Mouse (Mus musculus) heart, embryonic 16.5 days (tissue): ENCODE data around the gene Asxl1. TPM values are rescaled to one million over a fixed set of nuclear protein-coding genes. Genes with fewer than 3 reads are reported as not detected.
A peak's percentile ranks its signal among the peaks of the same experiment; 100 is the strongest.

Experiments
- ATAC-seq: fragments of 200-750 bp; cut with Nextera tagmentation; replicated peaks from 2 replicates; pipeline ENCODE4 v1.8.0; 2017; ENCODE audit warnings: moderate number of reproducible peaks; ENCODE audit not compliant: insufficient read depth, low FRiP score; ENCODE audit errors: extremely low read depth
- H3K27ac ChIP-seq: fragments of 300-500 bp; sonication (generic); 2 replicates; pipeline ENCODE4 v1.5.1; 2014; ENCODE audit warnings: mild to moderate bottlenecking, low read length, control low read depth, moderate library complexity
- H3K27me3 ChIP-seq: fragments of 300-500 bp; sonication (generic); 2 replicates; pipeline ENCODE4 v1.6.1; 2014; ENCODE audit warnings: low read length, mixed read lengths; ENCODE audit not compliant: control insufficient read depth, insufficient read depth
- H3K36me3 ChIP-seq: fragments of 300-500 bp; sonication (generic); 2 replicates; pipeline ENCODE4 v1.6.1; 2014; ENCODE audit not compliant: control insufficient read depth, insufficient read depth
- H3K4me1 ChIP-seq: fragments of 300-500 bp; sonication (generic); 2 replicates; pipeline ENCODE4 v1.6.1; 2014; ENCODE audit warnings: low read length, mixed read lengths; ENCODE audit not compliant: control insufficient read depth, insufficient read depth
- H3K4me2 ChIP-seq: fragments of 300-500 bp; sonication (generic); 2 replicates; pipeline ENCODE4 v1.6.1; 2014; ENCODE audit warnings: low read depth, mild to moderate bottlenecking, control low read depth, low read length
- H3K4me3 ChIP-seq: fragments of 300-500 bp; sonication (generic); 2 replicates; pipeline ENCODE4 v1.5.1; 2014; ENCODE audit warnings: mild to moderate bottlenecking, control low read depth, low read length
- H3K9ac ChIP-seq: fragments of 300-500 bp; sonication (generic); 2 replicates; pipeline ENCODE4 v1.6.1; 2014; ENCODE audit warnings: low read length, control low read depth
- H3K9me3 ChIP-seq: fragments of 300-500 bp; sonication (generic); replicated peaks from 2 replicates; pipeline ENCODE4 v1.6.1; 2016; ENCODE audit warnings: low read length; ENCODE audit not compliant: control insufficient read depth
- WGBS: fragments of 180-500 bp; shearing (Covaris S2); extraction: QIAGEN DNeasy Blood & Tissue Kit; methylation state at CpG from one replicate; pipeline ENCODE4 v1.1.7; 2014; 5-methylcytosine and 5-hydroxymethylcytosine counted together
- polyA plus RNA-seq: library from polyadenylated mRNA; unstranded; fragments of >200 nt; fragmentation: Nextera tagmentation; extraction: Ambion mirVana; gene quantifications from 2 replicates; pipeline ENCODE4 v1.2.1, GENCODE M21; 2015

The Asxl1 gene
- polyA plus RNA-seq, 1 experiment from 2014 or later, result 7.4 TPM

- ATAC-seq, result no peak
- peaks cover 2% of the 10 kb centered on the region; the same call in 1 of the 2 replicates for H3K4me1 ChIP-seq
Measured at GRCm38 (mm10) chr2:153414607-153415006, 69.0 kb downstream of the Asxl1 start.

GRCm38 (mm10) chr2:153417841-153418240 lies 72.2 kb downstream of the Asxl1 start:
- Histone ChIP-seq H3K4me1 (peaks cover 5% of the 10 kb centered on the region), H3K27me3 (no peaks in the 10 kb centered on the region), H3K4me2 (no peak overlapping the region), H3K36me3 (peaks cover 31% of the 10 kb centered on the region), H3K27ac (no peak overlapping the region), H3K4me3 (no peak overlapping the region), H3K9me3 (no peaks in the 10 kb centered on the region), H3K9ac (no peak overlapping the region)
- 91% methylated on average over 12 of the region's 12 CpGs for WGBS
- no peak for ATAC-seq

More at GRCm38 (mm10) chr2:153414607-153415006, 69.0 kb downstream of the Asxl1 start:
- Histone ChIP-seq H3K9me3 (no peaks in the 10 kb centered on the region), H3K4me2 (no peak overlapping the region), H3K4me3 (no peak overlapping the region), H3K36me3 (peaks cover 41% of the 10 kb centered on the region), H3K27me3 (no peaks in the 10 kb centered on the region), H3K9ac (no peak overlapping the region), H3K27ac (no peak overlapping the region)
- 16% methylated on average over 2 of the region's 2 CpGs for WGBS

GRCm38 (mm10) chr2:153418381-153418780 lies 72.8 kb downstream of the Asxl1 start:
- no peak for ATAC-seq
- Histone ChIP-seq H3K9me3 (no peaks in the 10 kb centered on the region), H3K4me2 (no peak overlapping the region), H3K4me1 (peaks cover 10% of the 10 kb centered on the region), H3K27me3 (no peaks in the 10 kb centered on the region), H3K4me3 (no peak overlapping the region), H3K36me3 (peaks cover 31% of the 10 kb centered on the region), H3K27ac (no peak overlapping the region), H3K9ac (no peak overlapping the region)
- 68% methylated on average over 1 of the region's 1 CpGs for WGBS

GRCm38 (mm10) chr2:153421233-153421632 lies 75.6 kb downstream of the Asxl1 start:
- Histone ChIP-seq H3K36me3 (peaks cover 20% of the 10 kb centered on the region), H3K4me2 (no peak overlapping the region), H3K4me3 (no peak overlapping the region), H3K9me3 (no peaks in the 10 kb centered on the region), H3K27me3 (no peaks in the 10 kb centered on the region), H3K4me1 (peaks cover 32% of the 10 kb centered on the region), H3K9ac (no peak overlapping the region), H3K27ac (no peak overlapping the region)
- no peak for ATAC-seq

GRCm38 (mm10) chr2:153422051-153422450 lies 76.4 kb downstream of the Asxl1 start:
- WGBS, result 55% methylated on average over 5 of the region's 5 CpGs
- H3K9ac ChIP-seq, result no peak overlapping the region
- peaks cover 36% of the 10 kb centered on the region for H3K4me1 ChIP-seq
- no peaks in the 10 kb centered on the region for H3K9me3 ChIP-seq
- peaks cover 16% of the 10 kb centered on the region for H3K36me3 ChIP-seq
- no peak for ATAC-seq
- no peaks in the 10 kb centered on the region for H3K27me3 ChIP-seq
- H3K4me3 ChIP-seq, result no peak overlapping the region
- H3K4me2 ChIP-seq, result no peak overlapping the region
- H3K27ac ChIP-seq, result no peak overlapping the region

GRCm38 (mm10) chr2:153423113-153423512 lies 77.5 kb downstream of the Asxl1 start:
- H3K4me1 ChIP-seq, result peaks cover 44% of the 10 kb centered on the region
- peak overlapping the region; percentile 49; the same call in 1 of the 2 replicates for H3K27ac ChIP-seq
- H3K9me3 ChIP-seq, result no peaks in the 10 kb centered on the region
- H3K9ac ChIP-seq, result peak overlapping the region; percentile 19; the same call in 1 of the 2 replicates
- H3K36me3 ChIP-seq, result peaks cover 11% of the 10 kb centered on the region
- no peak overlapping the region for H3K4me3 ChIP-seq
- no peak overlapping the region for H3K4me2 ChIP-seq
- H3K27me3 ChIP-seq, result no peaks in the 10 kb centered on the region
- no peak for ATAC-seq
- 61% methylated on average over 3 of the region's 3 CpGs for WGBS

GRCm38 (mm10) chr2:153424557-153424956 lies 78.9 kb downstream of the Asxl1 start:
- Histone ChIP-seq H3K9ac (no peak overlapping the region), H3K4me3 (no peak overlapping the region), H3K36me3 (peaks cover 10% of the 10 kb centered on the region), H3K27me3 (no peaks in the 10 kb centered on the region), H3K4me2 (no peak overlapping the region), H3K27ac (no peak overlapping the region), H3K4me1 (peaks cover 54% of the 10 kb centered on the region), H3K9me3 (no peaks in the 10 kb centered on the region)
- 75% methylated on average over 8 of the region's 8 CpGs for WGBS
- no peak for ATAC-seq

- no peak; the same call in 1 of the 2 replicates for ATAC-seq
- Histone ChIP-seq H3K36me3 (peaks cover 6% of the 10 kb centered on the region), H3K9me3 (no peaks in the 10 kb centered on the region), H3K9ac (no peak overlapping the region), H3K27ac (no peak overlapping the region), H3K4me1 (peaks cover 54% of the 10 kb centered on the region), H3K4me3 (no peak overlapping the region), H3K4me2 (no peak overlapping the region), H3K27me3 (no peaks in the 10 kb centered on the region)
- 78% methylated on average over 4 of the region's 4 CpGs for WGBS
Measured at GRCm38 (mm10) chr2:153425124-153425844, 79.7 kb downstream of the Asxl1 start.

GRCm38 (mm10) chr2:153425998-153426670 lies 80.5 kb downstream of the Asxl1 start:
- WGBS, result 81% methylated on average over 9 of the region's 9 CpGs
- Histone ChIP-seq H3K4me3 (no peak overlapping the region), H3K9me3 (no peaks in the 10 kb centered on the region), H3K4me1 (peaks cover 54% of the 10 kb centered on the region), H3K27me3 (no peaks in the 10 kb centered on the region), H3K27ac (no peak overlapping the region), H3K9ac (no peak overlapping the region), H3K4me2 (no peak overlapping the region), H3K36me3 (peaks cover 5% of the 10 kb centered on the region; the same call in 1 of the 2 replicates)
- ATAC-seq, result no peak
